Mouse (Mus musculus) G1E (cell line): ENCODE results near the gene Nkiras1.
"Not testable (repeated sequence)": the region's sequence is repeated elsewhere in the genome, so short reads cannot be mapped to it uniquely, and the experiment has no call there.

Experiments used
- CTCF ChIP-seq: IDR thresholded peaks from 2 replicates; pipeline ENCODE4 v1.5.1; 2012; ENCODE audit warnings: low read depth, low read length, inconsistent platforms, mixed read lengths
- GATA1 ChIP-seq: IDR thresholded peaks from 2 replicates; pipeline ENCODE4 v1.6.1; 2012; ENCODE audit warnings: borderline replicate concordance, low read length, inconsistent platforms, mixed read lengths
- TAL1 ChIP-seq: conservative IDR thresholded peaks from 2 replicates; pipeline ENCODE4 v1.6.1; 2012; ENCODE audit warnings: low read depth, low read length, inconsistent platforms, mixed read lengths

- not testable (repeated sequence) for TF ChIP-seq GATA1, CTCF, TAL1
These were observed 44.8 kb upstream of the Nkiras1 start for GRCm38 (mm10) chr14:18226181-18226580.
